Mouse (Mus musculus) retina, adult 2 months (tissue): ENCODE measurements around the gene Xndc1.

Experiments
- DNase-seq: peaks from one replicate; pipeline ENCODE4 v3.0.0-alpha.2; 2012; ENCODE audit warnings: low read depth, low spot score

The Xndc1 gene

DNA sequence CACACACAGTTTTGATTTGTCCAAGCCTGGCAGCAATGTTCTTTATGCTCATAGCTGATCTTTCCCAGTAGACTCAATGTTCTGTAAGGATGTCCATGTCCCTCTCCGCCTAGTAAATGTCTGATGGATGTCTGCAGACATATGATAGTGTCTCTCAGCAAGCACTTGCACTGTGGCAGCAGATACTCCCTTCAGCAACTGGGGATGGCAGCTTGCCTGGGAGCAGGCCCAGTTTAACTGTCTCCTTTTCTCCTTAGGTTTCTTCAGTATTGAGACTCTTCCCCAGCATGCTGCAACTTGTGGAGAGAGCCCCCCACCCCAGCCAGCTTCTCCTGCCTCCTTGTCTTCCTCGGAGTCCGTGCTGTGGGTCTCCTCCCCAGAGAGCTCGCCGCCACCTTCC lies 16.5 kb downstream of the Xndc1 start:
- DNase-seq: no peak

GRCm38 (mm10) chr7:102082816-102083215 lies 17.5 kb downstream of the Xndc1 start, which contains the start of gene Trpc2:
Gene Trpc2 (plus strand): TSS chr7:102083116.
- DNase-seq: no peak

DNA sequence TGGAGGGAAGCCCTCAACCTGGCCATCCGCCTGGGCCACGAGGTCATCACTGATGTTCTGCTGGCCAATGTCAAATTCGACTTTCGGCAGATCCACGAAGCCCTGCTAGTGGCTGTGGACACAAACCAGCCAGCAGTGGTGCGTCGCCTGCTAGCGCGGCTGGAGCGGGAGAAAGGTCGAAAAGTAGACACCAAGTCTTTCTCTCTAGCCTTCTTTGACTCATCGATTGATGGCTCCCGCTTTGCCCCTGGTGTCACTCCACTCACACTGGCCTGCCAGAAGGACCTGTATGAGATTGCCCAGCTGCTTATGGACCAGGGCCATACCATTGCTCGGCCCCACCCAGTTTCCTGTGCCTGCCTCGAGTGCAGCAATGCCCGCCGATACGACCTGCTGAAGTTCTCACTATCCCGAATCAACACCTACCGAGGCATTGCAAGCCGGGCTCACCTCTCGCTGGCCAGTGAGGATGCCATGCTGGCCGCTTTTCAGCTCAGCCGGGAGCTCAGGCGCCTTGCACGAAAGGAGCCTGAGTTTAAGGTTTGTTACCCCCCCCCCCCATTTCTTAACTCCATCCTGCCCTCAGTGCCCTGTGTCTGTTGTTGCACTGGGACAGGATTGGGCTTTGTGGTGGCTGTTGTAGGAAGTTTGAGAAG lies 18.9 kb downstream of the Xndc1 start:
- no peak for DNase-seq

GRCm38 (mm10) chr7:102087336-102087735 lies 22.0 kb downstream of the Xndc1 start:
- no peak for DNase-seq

DNA sequence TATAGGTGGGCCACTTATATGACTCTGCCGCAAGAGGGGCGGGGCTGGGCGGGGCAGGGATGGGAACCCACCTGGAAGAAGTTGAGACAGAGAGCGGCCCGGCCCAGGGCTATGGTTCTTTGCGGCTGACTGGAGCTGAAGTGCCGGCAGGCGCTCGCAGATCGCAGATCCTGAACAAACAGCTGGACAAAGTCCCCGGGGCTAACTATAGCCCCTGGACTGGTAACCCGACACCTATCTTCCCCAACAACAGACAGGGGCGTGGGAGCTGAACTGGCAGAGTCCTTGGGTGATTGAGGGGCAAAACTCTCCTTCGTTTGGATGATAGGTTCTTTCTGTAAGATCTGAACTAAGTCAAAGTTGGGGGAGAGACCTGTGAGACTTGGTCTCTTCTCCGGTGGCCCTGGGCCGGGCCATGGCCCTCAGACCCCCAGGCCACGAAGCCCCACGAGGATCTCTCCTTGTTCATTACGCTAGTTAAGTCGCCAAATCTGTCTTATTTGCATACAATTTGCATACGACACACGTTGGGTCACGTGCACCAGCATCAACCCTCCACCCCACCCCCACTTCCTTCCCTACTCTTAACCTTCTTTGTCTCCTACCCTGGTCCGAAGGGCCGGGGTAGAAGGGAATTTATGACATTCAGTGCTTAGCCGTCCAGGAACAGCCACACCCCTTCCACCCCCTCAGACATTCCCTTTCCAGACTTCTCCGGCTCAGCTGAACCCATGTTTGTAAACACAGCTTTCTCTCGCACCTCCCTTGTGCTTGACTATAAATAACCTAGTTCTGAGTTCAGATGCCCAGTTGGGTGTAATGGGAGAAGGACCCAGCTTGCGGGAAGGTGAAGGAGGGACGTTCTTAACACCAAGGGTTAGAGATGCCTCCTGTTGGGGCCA lies 34.7 kb downstream of the Xndc1 start:
- no peak for DNase-seq

GRCm38 (mm10) chr7:102100868-102101267 lies 35.6 kb downstream of the Xndc1 start:
- DNase-seq: no peak

DNA sequence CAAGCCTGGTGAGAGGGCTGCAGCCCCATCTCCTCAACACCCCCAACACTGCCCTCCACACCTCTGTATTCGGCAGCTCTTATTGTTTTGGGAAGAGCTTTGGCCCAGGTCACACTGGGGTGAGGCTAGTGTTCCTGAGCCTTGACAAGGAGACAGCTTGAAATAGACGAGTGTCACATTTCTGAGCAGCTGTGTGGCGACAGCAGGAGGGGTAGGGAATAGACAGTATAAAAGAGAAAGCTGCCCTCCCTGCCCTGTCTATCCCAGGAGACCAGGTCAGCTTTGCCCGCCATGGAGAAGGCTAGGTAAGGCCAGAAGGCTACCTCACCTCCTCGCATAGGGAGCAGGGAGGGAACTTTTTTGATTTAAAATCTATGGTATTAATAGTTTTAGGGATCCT lies 36.2 kb downstream of the Xndc1 start, which contains the start of gene Art1:
Gene Art1, plus strand, starts transcription at position 257 of the 400 bp plus-strand sequence.
- no peak for DNase-seq

GRCm38 (mm10) chr7:102102241-102102640 lies 36.9 kb downstream of the Xndc1 start:
- no peak for DNase-seq

GRCm38 (mm10) chr7:102102696-102103095 lies 37.4 kb downstream of the Xndc1 start:
- DNase-seq: no peak

DNA sequence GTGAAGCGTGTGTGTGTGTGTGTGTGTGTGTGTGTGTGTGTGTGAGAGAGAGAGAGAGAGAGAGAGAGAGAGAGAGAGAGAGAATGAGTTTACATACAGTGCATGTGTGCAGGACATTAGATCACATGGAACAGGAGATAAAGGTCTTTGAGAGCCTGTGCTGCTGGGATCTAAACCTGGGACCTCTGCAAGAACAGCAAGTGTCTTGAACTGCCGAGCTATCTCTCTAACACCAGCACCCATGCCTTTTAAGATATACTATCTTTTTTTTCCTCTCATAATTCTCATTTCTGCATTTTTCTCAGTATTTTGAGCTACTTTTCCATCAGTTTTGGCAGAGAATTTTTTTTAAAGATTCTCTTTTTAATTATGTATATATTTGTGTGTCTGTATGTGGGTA lies 38.2 kb downstream of the Xndc1 start:
- DNase-seq: no peak

DNA sequence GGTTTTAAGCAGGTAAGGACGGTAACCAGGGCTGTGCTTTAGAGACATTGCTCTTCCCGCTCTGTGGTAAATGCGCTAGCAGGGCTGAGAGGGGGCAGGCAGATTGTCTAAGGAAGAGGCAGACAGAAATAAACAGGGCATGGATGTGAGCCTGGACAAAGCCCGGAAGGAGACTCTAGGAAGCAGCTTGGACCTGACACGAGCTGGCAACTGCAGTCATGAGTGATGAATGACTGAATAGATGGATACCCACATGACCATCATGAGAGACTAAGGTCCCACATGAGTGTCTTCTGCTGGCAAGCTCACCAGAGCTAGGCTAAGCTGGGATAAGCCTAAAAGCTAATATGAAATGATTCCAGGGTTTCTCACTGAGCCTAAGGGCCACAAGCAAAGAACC lies 38.8 kb downstream of the Xndc1 start:
- DNase-seq: no peak

DNA sequence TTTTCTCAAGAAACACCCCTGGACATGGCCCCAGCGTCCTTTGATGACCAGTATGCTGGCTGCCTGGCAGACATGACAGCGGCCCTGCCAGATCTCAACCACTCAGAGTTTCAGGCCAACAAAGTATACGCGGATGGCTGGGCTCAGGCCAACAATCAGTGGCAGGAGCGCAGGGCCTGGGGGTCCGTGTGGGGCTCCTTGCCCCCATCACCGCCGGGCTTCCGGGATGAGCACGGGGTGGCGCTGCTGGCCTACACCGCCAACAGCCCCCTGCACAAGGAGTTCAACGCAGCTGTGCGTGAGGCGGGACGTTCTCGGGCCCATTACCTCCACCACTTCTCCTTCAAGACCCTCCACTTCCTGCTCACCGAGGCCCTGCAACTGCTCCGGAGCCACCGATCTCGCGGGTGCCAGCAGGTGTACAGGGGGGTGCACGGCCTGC lies 41.4 kb downstream of the Xndc1 start:
- DNase-seq: no peak

- no peak for DNase-seq
Observed at GRCm38 (mm10) chr7:102108206-102108605, 42.9 kb downstream of the Xndc1 start.

- DNase-seq: no peak
Observed at GRCm38 (mm10) chr7:102109171-102109570, 43.9 kb downstream of the Xndc1 start, which contains the start of gene Art5. Gene Art5 (minus strand): TSS chr7:102109489.

- DNase-seq: no peak
Observed at GRCm38 (mm10) chr7:102109746-102110145, 44.4 kb downstream of the Xndc1 start.

DNA sequence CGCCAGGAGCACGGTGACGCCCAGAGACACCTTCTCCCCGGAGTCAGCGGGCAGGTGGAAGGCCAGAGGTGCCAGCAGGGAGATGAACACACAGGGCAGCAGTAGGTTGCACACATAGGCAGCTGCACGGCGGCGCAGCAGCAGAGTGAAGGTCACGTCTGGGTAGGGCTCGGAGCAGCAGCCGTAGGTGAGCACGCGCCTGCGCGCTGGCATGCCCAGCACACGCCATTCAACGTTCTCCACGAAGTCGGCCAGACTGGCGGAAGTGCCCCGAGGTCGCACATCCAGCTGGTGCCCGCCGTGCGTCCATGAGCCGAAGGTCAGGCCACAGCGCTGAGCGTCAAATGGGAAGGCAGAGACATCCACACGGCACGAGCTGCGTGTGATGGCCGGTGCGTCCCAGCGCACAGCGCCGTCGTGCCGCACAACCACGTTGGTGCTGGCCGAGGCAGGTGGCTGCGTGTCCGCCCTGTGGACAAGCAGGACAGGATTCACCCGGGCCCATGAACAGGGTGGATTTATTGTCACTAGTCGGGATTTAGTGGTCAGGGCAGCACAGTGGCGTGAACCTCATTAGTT lies 47.9 kb downstream of the Xndc1 start:
- no peak for DNase-seq

- no peak for DNase-seq
Observed at GRCm38 (mm10) chr7:102116579-102117331, 51.4 kb downstream of the Xndc1 start, which contains the start of gene Chrna10. Gene Chrna10 (minus strand): TSS chr7:102116828.

DNA sequence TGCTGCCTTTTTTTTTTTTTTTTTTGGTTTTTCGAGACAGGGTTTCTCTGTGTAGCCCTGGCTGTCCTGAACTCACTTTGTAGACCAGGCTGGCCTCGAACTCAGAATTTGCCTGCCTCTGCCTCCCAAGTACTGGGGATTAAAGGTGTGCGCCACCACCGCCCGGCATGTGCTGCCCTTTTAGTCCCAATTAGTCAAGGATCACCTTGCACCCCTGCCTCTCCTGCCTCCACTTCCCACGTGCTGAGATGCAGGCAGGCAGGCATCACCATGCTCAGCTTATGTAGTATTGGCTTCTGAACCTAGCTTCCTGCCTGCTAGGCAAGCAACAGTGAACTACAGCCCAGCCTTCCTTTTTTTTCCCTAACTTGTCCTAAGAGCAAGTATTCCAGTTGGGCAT lies 52.1 kb downstream of the Xndc1 start:
- DNase-seq: no peak

DNA sequence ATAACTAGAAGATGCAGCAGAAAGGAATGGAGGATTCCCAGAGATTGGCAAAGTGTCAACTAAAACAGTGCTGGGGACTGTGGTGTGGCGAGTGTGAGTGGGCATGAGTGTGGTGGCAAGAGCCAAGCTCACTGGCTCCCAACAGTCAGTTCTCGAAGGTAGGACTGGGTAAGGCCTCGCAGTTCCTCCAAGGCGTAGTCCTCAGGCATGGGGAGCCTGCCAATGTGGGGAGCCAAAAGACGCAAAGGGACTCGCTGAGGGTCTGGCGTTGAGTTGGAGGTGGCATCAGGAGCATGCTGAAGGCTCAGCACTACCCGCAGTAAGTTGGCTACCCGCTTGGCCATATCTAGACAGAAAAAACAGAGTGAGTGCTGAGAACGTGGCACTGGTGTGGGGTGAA lies 55.0 kb downstream of the Xndc1 start:
- DNase-seq: no peak

- DNase-seq: no peak
Observed at GRCm38 (mm10) chr7:102132395-102132794, 67.1 kb downstream of the Xndc1 start.
